Mouse (Mus musculus) A20 (cell line): ENCODE data around the gene Rcan1.

Experiments
- DNase-seq: peaks from one replicate; pipeline ENCODE4 v3.0.0-alpha.2; 2011; ENCODE audit warnings: low read depth, low spot score

Rcan1 gene

DNA sequence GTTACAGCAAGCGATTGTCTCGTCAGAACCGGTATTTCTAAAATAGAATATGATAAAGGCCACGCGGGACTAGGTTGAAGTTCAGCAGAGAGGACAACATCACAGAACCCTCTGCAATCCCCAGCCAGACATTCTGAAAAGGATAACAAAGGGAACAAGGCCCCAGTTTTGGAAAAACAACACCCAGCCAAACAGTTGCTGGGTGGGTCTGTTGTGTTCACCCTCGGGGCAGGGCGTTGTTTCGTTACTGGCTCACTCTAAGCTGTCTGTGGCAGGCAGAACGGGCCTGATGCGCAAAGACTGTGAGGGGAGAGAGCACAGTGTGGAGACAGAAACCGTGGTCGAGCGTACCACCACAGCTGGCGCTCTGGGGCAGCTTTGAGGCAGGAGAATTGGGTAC is 2.2 kb downstream of the Rcan1 start:
- no peak for DNase-seq

DNA sequence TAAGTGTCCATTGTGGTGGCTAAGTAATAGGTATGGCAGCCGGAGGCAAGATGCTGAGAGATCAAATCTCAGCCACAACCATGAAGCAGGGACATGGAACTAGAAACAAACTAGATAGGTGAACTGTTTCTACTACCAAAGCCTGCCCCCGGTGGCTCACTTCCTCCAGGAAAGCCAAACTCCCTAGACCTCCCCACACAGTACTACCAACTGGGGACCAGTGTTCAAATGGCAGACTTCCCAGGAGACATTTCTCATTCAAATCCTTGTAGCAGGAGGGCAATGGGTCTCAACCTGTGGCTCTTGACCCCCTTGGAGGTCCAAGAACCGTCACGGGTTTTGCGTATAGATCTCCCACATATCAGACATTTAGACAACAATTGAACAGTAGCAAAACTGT is 3.6 kb downstream of the Rcan1 start:
- DNase-seq: peak; percentile 22

DNA sequence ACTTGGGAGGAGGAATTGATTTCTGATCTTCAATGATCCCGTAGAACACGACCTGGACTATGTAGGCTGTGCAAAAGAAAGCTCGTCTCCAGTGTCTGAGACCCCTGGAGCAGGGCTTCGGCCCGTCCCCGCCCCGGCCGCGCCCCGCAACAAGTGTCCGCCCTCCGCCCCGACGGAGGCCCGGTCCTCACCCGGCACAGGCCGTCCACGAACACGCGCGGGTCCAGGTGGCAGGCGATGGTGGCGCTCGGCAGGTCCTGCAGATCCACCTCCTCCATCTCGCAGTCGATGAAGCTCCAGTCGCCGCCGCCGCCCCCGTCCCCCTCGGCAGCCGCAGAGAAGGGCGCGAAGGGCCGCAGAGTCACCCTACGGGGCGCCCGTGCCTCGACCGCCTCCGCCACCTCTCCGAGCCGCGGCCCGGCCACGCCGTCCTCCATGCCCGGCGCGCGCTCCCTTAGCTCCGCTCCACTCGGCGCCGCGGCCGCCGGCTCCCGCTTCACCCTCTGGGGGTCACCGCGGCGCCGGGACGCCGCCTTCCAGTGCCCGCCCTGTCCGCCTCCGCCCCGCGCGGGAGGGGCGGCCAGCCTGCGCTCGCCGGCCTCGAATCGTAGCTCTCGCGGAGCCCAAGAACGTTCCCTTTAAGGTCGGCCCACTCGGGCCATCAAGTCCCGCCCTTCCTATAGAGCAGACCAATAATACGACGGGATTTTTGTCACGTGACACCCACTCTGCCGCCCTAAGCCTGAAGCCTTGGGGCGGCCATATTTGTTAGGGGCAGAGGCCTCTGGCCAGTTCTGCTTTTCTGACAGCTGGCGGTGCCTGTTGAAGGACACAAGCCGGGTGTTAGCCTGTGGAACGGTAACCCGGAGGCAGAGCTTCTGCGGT is 4.8 kb downstream of the Rcan1 start:
- peak; percentile 99 for DNase-seq

DNA sequence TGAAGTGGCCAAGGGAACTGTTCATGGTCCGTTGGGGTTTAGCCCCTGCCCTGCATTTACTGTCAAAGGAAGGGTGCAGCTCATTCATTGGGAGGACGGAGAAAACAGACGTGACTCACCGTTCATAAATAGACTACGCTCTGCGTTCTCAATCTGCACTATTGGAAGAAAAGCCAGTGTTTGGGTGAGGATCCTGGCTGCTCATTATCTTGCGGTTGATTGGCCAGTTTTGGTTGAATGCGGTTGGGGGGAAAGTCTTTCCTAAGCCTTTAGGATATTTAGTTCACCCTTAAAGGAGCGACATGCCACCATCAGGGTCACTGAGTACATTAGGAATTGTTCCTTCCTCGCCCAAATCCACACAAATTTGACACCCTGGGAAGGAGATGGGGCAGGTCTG is 5.4 kb downstream of the Rcan1 start:
- no peak for DNase-seq

DNA sequence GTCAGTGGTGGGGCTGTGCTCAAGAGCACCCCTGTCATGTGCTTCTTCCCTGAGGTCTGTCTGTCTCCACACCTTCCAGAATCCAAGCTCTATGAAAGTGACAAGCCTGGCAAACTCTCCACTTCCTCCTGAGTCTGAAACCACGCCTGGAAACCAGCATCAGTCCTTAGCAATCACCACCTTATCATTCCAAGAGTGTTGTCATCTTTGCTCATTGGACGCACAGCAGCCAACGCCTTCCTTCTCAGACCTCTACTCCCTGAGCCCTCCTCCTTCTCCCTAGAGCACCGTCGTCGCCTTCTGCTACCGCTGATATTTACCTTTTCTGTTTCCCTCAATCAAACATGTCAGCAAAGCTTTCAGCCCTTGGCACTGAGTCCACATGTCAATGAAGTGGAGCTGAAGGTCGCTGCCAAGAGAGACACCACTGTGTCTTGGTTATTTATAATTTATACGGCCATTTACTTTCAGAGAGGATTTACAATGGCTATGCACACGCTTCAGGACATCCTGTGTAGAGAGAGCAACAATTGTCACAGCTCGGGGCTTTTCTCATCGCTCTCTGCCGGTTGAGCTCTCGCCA is 6.2 kb downstream of the Rcan1 start:
- DNase-seq: no peak

DNA sequence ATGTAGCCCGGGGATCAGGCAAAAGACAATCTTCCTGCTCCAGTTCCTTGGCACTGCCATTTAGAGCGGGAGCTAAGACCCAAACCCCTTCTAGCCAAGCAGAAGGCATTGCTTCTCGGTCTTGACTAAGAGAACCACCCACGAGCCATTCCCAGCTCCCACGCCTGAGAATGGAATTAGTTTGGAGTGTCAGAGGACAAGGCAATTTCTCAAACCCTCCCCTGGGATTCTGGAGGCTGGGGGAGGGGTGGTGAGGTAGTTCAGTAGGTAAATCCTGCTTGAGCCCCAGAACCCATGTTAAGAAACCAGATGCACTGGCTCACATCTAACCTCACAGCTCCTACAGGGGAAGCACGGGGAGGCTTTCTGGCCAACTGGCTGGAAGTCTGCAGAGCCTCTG is 9.3 kb downstream of the Rcan1 start:
- DNase-seq: no peak

DNA sequence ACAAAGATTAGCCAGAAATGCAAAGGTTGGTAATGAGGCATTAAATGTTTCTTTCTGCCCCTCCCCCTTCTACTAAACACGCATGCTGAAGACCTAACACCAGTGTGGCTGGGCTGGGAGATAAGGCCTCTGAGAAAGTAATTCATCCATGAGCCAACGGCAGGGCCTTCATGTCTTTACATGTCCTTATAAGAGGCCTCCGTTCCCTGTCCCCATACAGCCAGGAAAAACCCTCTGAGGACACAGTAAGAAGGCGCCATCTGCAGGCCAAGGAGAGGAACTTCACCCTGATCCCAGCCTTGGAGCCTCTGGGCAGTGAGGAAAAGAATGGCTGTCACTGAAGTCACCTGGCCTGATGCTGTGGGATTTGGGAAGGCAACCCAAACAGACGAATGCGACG is 13.1 kb downstream of the Rcan1 start:
- DNase-seq: peak; percentile 46

DNA sequence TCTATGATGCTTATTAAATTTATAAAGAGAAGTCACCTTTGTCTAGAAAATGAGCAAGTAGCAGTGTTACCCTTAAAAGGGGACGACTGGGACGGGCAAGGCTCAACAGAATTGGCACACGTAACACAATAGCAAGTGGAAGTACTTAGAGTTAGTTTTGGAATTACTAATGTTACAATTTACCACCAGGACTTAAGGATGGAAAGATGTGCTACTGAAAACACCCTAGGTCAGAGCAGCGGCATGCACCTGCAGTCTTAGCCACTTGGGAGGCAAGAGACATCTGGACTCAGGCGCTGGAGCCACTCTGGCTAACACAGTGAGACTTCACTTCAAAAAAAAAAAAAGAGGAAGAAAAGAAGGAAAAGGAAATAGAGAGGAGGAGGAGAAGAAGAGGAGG is 14.7 kb downstream of the Rcan1 start:
- no peak for DNase-seq

DNA sequence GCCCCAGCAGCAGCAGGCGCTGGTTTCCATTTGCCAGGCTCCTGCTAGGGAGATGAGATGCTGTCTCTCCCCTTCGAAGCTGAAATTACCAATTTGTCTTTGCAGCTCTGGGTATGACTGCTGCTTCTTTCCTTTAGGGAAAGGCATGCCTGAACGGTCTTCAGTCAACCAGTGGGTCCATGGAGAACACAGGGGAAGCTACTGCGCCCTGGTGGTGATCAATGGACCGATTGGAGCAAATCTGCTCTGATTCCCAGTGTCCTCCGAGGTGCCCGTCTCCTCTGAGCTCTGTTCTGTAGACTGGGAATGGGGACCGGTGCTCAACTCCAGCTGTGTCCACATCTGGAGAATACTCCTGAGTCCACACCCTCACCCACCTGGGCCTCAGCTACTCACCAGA is 15.2 kb downstream of the Rcan1 start:
- DNase-seq: no peak

DNA sequence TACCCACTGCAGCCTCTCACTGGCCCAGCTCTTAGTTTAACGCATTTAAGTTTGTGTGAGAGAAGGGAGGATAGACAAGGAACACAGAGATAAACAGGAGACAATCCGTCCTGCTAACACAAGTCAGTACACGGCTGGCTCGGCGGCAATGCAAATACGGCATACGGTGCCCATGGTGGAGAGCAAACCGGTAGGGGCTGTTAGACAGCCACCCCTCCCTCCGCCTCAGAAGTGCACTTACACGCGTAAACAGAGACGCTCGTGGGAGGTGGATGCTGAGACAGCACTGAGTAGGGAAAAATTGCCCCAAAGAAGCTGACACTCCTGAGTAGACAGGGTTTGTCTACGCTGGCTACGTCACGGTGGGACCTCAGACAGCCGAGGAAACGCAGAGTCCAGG is 16.2 kb downstream of the Rcan1 start:
- DNase-seq: no peak

DNA sequence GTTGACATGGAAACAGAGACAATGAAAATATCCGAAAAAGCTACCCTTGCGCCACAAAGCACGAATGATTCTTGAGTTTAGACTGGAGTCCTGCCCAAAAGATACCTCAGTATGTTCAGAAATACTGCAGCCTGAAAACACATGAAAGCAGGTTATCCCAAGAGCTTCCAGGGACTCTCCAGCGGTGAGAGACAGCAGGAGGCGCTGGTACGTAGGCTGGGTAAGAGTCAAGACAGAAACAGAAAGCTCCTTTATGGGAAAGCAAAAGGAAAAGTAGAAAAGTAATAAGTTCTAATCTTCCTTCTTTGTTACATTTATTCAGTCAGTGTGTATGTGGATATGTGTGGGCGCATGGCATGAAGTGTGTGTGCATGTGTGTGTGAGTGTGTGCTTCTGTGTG is 16.7 kb downstream of the Rcan1 start:
- DNase-seq: no peak

DNA sequence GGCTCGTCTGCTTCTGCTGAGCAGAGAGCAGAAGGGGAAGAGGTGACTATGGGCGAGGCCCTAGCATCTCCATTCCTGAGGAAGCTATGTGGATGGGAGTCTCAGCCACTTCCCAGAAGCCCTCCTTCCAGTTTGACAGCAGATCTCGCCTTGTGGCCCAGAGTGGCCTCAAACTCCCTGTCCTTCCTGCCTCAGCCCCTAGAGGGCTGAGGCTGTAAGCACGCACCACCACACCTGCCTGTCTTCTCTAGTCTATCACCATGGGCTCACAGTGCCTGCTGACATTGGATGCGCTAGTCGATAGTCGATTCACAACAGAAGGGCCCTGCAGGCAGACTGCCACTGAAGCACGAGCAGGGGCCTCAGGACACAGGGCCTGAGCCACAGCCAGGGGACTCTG is 18.1 kb downstream of the Rcan1 start:
- DNase-seq: peak; percentile 15

DNA sequence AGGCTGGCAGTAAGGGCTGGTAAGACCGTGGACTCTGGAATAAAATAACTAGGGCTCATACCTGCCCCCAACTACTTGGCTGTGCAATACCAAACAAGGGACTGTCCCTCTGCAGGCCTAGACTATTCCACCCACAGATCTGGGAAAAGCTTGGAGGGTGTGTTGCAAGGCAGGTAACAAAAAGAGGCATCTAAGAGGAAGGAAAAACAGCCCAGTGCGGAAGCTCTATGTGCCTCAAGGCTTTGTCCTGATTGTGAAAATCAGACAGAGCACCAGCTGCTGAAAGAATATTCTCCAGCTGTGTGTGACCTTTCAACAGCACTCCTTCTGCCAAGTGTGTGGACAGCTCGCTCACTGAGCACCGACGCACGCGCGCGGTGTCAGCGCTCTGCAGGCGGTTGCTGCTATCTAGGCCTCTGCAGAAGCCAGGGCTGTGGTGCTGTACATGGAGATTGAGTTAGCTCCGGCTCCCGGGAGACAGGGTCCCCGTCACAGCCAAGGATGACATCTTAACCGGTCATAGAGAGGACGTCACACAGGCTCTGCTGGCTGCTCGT is 19.1 kb downstream of the Rcan1 start:
- no peak for DNase-seq

DNA sequence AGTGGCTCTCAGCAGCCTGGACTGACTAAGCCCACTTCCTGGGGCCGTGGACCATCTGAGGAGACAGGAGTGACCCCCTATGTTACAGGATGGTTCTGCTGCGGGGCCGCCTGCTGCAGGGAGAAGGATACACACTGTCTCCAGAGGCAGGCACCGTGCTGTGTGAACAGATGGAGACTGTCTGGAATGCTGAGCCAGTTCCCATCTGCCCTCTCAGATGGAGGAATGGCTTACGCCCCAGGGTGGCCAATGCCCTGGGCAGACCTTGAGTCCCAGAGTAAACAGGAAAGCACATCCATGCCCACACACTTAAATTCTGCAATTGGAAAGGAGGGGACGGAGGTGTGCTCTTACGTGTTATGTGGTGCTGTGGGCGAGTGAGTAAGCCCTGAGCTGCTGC is 20.3 kb downstream of the Rcan1 start:
- DNase-seq: no peak

DNA sequence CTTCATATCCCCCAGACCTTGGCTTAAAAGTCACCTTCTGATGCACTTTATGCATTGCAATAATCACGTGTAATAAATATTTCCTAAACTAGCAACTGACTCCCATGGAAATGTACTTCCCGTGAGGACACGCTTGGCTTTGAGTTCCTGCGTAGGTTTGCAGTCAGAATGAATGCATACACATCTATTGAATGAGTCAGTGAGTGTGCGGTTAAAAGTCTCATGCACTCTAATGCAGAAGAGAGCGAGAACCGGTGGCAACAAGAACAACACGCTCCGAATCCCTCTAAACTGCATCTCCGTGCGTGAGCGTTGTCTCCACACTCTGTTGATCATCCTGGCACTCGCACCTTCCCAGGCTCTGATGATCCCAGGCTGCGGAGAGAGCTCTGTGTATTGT is 21.6 kb downstream of the Rcan1 start:
- DNase-seq: no peak

DNA sequence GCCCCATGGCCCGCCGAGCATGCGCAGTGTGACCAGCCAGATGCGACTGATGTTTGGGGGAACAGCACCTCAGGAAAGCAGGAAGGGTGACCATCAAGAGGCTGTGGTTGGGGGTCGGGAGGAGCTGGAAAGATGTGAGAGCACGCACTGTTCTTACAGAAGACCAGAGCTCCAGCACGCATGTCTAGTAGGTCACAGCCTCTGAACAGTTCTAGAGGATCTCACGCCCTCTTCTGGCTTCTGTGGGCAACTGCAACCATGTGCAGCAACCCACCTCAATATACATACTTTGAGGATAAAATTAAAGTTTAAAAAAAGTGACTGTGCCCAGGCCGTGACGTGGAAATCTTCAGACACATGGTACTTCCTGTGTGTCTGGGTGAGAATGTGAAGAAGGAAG is 25.3 kb downstream of the Rcan1 start:
- peak; percentile 59 for DNase-seq

DNA sequence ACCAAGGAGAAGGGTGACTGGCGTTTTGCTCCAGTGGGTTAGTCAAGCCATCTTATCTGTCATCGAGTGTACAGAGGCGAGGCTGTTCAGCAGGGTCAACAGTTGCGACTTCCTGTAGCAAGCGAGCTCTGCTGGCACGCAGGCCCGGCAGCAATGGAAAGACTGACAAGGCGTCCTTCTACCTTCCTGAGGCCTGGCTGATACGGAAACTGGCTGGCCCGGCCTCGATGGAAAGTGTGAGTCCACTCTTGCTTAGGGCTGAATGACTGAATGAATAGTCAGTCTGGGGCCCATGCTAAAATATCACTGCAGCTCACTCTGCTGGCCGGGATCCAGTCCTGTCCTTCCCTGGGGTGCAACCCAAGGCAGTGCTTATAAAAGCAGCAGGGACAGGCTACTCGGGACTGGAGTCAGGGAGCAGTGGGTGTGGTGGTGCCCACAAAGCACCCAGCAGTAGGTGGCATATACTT is 27.0 kb downstream of the Rcan1 start:
- peak; percentile 45 for DNase-seq

DNA sequence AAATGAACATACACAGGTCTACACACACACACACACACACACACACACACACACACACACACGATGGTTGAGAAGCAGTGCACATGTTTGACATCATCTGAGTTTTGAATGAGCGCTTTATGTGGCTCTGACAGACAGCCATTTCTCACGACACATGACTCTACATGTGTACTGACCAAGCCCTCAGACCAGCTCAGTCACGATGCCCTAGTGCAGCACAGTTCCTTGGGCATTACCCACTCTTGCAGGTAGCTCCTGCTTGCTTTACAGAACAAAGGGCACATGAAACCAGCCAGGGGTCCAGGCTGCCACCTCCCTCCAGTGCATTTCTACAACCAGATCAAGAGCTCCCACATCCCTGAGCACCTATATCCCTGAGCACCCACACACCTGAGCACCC is 27.7 kb downstream of the Rcan1 start:
- no peak for DNase-seq

DNA sequence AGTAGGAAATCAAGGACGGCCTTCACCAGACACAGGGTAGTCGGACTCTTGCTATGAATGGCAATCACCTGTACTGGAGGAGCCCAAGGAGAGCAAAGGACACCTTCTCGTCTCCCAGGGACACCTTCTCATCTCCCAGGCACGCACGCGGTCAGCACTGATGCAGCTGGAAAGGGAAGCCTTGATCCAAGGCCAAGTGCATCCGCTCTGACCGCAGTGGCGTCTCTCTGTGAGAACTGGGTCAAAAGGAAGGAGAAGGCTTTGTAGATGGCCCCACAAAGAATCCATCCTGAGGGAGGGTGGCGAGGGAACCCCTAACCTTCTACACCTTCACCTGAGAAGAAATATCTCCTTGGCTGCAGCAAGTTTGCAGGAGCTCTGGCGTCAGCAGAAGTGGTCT is 28.5 kb downstream of the Rcan1 start:
- no peak for DNase-seq

DNA sequence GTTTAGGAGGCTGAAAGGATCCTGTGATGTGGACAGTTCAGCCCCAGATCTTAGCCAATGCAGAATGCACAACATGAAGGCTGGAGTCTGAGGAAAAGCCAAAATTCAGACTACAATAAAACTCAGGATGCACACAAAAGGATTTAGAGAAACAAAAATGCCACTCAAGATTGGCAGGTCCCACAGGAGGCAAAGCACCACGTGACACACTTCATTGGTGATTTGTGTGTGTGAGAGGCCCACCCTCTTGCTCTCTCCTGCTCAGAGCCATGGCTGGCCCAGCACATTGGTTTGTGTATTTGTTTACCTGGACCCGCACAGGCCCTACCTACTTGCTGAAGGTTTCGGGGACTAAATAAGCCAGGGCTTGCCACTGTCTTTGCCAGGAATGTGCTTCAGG is 29.5 kb downstream of the Rcan1 start:
- no peak for DNase-seq

DNA sequence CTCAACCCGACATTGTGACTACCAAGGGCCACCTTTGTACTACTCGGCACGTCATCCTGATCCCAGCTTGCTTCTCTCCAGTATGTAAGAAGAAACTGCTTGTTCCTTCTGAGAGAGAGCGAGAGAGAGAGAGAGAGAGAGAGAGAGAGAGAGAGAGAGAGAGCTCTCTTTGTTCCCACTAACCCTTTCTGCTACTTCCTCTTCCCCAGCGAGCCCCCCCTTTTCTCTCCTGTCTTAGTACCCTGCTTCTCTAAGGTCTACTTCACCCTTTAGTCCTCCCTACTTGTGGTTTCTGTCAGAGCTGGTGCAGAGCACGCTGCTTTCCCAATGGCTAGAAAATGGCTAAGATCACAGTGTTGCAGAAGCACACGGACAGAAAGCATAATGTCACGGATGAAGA is 30.4 kb downstream of the Rcan1 start:
- DNase-seq: no peak

DNA sequence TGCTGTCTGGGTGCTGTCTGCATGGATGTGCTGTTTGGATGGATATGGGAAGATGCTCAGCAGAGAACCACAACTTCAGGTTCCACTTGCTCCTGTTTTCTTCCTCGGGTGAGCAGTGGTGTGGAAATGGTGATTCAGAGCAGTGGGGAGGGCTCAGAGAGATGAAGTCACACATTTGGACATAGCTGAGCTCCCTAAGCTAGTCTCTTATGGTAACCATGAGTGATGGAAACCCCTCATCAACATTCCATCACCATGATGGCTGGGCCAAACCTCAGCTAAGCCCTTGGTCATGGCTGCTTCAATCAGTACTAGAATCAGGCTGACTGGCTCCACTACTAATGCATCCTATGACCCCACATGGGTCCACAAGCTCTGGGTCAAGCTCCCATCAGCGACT is 30.9 kb downstream of the Rcan1 start:
- no peak for DNase-seq

DNA sequence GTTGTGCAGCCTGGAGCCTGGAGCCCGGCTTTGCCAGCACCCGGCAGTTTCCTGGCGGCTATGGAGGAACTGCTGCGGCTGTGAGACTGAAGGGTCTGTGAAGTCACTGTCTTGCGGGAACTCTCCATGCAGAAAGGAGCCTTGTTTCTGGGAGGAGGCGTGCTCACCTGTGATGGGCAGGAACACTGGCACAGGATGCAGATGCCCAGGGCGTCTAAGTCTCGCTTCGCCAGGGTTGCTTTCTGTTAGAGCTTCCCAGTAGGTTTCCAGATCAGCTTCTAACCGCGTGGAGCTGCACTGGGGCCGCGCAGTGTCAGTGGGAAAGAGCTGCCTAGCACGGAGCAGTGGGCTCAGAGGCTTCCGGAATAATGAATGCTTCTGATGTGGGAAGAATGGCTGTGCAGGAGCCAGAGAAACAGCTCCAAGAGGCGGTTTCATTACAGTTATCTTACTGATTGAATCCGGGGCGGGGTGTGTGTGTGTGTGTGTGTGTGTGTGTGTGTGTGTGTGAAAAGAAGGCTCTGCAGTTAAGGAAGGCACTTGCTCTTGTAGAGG is 35.2 kb downstream of the Rcan1 start:
- no peak for DNase-seq
